Mouse (Mus musculus) v-Abl transformed pro-B cells (cell line): Measurements from ENCODE around the gene Ppan.

ENCODE experiments used
- in situ Hi-C, 2 experiments: fragments of 400-800 bp; cut with MboI; formaldehyde crosslinking; loops; one replicate each; pipeline ENCODE4 v1.15.1; 2025; ENCODE audit not compliant: unreplicated experiment in 2 of 2

Ppan gene

DNA sequence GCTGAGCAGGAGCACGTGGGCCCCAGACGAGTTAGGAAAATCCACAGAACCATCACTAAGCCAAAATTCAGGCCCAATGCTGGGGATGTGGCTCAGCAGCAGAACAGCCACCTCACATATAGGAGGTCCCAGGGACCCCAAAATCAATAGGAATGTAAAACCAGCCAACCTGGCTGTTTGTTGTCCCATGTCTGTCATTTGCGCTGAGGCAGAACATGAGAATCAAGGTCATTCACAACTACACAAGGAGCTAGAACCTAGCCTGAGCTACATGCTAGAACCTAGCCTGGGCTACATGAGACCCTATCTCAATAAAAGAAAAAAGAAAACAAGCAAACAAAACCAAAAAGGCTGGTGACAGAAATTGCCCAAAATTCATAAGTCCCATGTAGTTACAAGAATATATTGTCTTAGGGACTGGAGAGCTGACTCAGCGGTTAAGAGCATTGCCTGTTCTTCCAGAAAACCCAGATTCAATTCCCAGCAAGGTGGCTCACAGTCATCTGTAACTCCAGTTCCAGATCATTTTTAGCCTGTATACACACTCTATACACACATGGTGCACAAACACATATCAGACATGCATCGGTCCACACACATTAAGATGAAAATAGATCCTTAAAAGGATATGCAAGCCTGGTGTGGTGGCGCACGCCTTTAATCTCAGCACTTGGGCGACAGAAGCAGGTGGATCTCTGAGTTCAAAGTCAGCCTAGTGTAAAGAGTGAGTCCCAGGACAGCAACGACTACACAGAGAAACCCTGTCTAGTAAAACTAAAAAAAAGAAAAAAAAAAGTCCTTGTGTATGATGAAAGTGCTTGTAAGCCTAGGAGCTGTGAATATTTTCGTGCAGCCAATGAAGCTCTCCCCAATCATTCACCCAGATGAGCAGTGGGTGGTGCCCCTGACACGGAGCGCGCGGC, 10.6 kb upstream of the Ppan start:
- in situ Hi-C loops: loop anchor here (25.0 kb wide), 1 partner anchor 1560 kb away; no protein-coding TSS in a partner anchor

DNA sequence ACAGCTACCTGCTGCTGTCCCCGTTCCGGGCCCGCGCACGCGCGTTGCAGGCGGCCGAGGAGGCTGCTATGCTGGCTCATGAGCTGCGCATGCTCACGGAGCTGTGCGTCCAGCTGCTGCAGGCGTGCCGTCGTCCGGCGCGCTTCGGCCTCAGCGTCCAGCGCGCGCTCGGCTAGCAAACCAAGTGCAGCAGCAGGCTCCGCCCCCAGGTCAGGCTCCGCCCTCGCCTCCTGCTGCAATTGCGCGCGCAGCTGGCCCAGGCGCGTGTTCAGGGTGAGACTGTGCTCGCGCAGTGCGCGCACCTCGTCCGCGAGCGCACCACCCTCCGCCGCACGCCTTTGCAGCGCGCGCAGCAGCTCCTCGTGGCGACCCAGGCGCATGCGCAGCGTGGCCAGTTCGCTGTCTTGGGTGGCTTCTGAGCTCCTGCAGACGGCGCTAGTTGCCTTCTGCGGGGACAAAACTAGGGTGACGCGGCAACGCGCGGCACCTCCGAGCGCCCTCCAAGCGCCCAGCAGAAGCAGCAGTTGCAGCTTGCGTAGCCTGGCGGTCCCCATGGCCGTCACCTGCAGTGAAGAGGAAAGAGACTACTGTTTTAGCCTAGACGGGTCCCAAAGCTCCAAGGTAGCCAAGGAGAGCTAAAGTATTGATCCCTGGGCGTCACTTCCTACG, 9.8 kb upstream of the Ppan start:
- in situ Hi-C loops: loop anchor here (25.0 kb wide), 1 partner anchor 1559 kb away; no protein-coding TSS in a partner anchor

- in situ Hi-C loops: loop anchor here (25.0 kb wide), 1 partner anchor 1559 kb away; no protein-coding TSS in a partner anchor
Measured at GRCm38 (mm10) chr9:20878710-20879065, 9.3 kb upstream of the Ppan start.

DNA sequence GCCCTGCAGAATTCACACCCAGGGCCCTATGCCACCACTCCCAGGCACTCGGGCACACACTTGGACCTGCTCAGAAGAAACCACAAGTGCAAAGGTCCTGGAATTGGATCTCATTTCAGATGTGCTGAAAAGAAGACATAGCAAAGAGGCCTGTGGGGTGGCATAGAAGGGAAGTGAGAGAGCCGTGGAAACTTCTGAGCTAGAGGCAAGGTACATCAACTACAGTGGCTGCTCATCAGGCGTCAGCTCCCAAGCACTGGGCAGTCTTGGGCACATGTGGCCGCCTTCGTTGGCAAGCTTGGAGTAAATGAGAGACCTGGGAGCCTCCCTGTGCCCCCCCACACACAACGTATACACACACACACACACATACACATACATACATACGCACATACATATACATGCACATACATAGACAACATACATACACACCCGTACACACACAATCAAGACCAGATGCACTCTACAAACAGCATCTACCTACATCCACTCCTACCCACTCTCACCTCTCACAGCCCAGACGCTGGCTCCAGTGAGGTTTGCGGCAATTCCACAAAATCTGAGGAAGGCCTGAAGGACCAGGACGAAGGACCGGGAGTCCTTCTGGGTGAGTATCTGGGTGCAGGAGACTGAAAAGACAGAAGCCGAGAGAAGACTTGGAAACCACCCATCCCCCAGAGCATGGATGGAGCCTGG, 8.7 kb upstream of the Ppan start, which contains the start of gene Angptl6:
Angptl6 (minus strand) TSS at position 631 of the 696 bp plus-strand sequence.
- in situ Hi-C loops: loop anchor here (25.0 kb wide), 1 partner anchor 1558 kb away; no protein-coding TSS in a partner anchor

GRCm38 (mm10) chr9:20886563-20886962, 1.4 kb upstream of the Ppan start:
- in situ Hi-C loops: loop anchor here (10.0 to 25.0 kb wide), 2 partner anchors 252 to 1551 kb away; no protein-coding TSS in a partner anchor

GRCm38 (mm10) chr9:20887191-20887590, 784 bp upstream of the Ppan start:
- in situ Hi-C loops: loop anchor here (10.0 to 25.0 kb wide), 2 partner anchors 252 to 1550 kb away; no protein-coding TSS in a partner anchor

- in situ Hi-C loops: loop anchor here (10.0 to 25.0 kb wide), 2 partner anchors 254 to 1549 kb away; no protein-coding TSS in a partner anchor
Measured at GRCm38 (mm10) chr9:20888386-20888765, 401 bp downstream of the Ppan start.

DNA sequence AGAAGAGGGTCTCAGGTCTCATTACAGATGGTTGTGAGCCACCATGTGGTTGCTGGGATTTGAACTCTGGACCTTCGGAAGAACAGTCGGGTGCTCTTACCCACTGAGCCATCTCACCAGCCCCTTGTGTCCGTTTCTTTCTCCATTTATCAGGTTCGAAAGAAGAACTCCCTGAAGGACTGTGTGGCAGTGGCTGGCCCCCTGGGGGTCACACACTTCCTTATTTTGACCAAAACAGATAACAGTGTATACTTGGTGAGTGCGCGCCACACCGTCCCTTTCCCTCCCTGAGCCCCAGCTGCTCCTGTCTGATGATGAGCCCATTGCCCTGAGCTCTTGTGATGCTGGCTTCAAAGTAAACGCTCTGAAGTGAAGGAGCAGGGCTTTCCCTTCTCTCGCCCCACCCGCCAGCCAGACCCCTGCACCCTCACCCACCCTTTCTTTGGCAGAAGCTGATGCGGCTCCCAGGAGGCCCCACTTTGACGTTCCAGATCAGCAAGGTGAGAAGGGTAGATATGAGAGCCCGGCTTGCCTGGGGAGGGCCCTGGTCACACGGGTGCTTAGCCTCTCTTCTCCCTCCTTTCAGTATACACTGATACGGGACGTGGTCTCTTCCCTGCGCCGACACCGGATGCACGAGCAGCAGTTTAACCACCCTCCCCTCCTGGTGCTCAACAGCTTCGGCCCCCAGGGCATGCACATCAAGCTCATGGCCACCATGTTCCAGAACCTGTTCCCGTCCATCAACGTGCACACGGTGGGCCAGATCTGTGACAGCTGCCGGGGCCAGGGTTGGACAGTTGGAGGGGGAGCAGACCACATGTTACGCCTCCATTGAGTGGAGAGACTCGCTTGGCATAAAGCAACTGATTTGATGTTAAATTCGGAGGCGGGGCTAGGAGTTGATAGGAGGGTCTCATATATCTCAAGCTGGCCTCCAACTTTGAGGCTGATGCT, 1.5 kb downstream of the Ppan start:
- in situ Hi-C loops: loop anchor here (10.0 to 25.0 kb wide), 2 partner anchors 255 to 1548 kb away; no protein-coding TSS in a partner anchor

DNA sequence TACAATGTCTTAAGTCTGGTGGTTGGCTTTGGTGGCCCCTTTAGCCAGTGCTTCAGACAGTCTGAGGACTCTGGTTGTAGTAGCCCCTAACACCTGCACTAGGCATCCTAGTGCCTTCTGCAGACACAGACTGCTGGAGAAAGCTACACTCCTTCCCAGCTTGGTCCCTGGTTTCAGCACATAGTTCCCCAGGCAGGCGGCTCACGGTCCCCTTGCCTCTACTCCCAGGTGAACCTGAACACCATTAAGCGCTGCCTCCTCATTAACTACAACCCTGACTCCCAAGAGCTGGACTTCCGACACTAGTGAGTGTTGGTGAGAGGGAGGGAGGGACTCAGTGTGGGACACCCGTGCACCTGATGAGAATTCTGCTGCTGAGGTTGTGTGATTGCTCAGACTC, 2.4 kb downstream of the Ppan start:
- in situ Hi-C loops: loop anchor here (25.0 kb wide), 1 partner anchor 1547 kb away; no protein-coding TSS in a partner anchor

DNA sequence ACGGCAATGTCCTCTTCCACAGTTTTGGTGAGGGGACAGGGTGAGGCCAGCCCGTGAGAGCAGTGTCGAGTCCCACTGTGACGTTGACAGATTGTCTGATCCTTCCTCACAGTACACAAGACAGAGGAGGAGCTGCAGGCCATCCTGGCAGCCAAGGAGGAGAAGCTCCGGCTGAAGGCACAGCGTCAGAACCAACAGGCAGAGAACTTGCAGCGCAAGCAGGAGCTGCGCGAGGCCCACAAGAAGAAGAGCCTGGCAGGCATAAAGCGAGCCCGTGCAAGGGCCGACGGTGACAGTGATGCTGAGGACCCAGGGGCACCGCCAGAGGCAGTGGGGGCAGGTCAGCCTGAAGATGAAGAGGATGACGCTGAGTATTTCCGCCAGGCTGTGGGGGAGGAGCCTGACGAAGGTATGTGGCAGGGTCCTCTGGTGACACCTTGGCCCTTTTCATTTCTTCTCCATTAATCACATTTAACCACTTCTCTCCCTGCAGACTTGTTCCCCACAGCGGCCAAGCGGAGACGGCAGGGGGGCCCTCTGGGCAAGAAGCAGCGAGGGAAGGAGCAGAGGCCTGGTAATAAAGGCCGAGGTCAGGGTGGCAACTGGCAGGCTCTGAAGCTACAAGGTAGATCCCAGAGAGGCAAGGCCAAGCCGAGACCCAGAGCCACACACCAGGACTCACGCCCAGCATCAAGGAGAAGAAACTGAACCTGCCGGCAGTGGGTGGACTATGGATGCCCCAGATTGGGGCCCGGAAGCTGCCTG, 3.5 kb downstream of the Ppan start:
- in situ Hi-C loops: loop anchor here (25.0 kb wide), 1 partner anchor 1546 kb away; no protein-coding TSS in a partner anchor

- in situ Hi-C loops: loop anchor here (25.0 kb wide), 1 partner anchor 1545 kb away; no protein-coding TSS in a partner anchor
Measured at GRCm38 (mm10) chr9:20892104-20892653, 4.2 kb downstream of the Ppan start.

GRCm38 (mm10) chr9:20893069-20893468, 5.1 kb downstream of the Ppan start:
- in situ Hi-C loops: loop anchor here (25.0 kb wide), 1 partner anchor 1544 kb away; no protein-coding TSS in a partner anchor

DNA sequence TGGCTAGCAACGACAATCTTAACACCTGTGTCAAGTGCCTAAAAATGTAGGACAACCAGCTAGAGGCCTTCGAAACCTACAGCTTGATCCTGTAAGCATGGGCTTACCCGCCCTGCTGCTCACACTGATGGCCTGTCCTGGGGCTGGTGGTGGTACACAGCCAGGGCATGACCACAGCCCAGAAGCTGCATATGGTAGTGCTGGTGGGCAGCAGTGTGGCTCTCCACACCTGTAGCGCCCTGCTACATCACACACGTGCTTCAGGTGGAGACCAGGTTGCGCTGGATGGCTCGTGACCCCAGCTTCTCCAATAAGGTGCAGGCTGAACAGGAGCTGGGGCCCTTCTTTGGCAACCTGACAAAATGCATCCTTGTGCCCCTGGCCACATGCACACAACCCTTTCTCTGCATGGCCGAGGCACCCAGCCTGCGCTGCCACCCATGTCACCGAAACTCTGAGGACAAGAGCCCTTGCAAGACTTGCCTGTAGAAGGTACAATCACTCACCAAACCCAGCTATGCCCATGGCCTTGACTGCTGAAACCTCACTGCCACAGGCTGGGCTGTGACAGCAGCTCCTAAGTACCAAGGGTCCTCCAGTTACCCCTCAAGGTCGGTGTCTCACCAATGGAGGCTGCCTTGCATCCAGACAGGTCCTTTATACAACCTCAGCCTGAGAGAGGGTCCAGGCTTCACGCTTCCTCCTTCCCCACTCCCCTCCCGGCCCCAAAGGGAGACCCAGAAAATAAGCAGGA, 5.8 kb downstream of the Ppan start:
- in situ Hi-C loops: loop anchor here (25.0 kb wide), 1 partner anchor 1544 kb away; no protein-coding TSS in a partner anchor

DNA sequence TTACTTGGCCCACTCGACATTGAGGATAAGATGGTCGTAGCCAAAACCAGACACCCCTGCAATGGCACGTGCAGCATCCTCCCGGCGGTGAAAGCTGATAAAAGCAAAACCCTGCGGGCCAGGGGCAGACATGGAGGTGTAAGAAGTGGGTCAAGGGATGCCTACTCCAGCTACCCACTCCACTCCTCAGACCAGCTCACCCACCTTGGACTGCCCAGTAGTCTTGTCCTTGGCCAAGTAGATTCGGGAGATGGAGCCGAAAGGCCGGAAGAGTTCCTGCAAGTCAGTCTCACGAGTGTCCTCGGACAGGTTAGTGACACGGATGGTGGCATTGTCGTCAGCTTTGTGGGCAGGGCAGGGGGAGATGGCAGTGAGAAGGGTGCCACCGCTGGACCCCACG, 6.7 kb downstream of the Ppan start:
- in situ Hi-C loops: loop anchor here (25.0 kb wide), 1 partner anchor 1543 kb away; no protein-coding TSS in a partner anchor

GRCm38 (mm10) chr9:20895382-20895781, 7.4 kb downstream of the Ppan start:
- in situ Hi-C loops: loop anchor here (25.0 kb wide), 1 partner anchor 1542 kb away; no protein-coding TSS in a partner anchor

DNA sequence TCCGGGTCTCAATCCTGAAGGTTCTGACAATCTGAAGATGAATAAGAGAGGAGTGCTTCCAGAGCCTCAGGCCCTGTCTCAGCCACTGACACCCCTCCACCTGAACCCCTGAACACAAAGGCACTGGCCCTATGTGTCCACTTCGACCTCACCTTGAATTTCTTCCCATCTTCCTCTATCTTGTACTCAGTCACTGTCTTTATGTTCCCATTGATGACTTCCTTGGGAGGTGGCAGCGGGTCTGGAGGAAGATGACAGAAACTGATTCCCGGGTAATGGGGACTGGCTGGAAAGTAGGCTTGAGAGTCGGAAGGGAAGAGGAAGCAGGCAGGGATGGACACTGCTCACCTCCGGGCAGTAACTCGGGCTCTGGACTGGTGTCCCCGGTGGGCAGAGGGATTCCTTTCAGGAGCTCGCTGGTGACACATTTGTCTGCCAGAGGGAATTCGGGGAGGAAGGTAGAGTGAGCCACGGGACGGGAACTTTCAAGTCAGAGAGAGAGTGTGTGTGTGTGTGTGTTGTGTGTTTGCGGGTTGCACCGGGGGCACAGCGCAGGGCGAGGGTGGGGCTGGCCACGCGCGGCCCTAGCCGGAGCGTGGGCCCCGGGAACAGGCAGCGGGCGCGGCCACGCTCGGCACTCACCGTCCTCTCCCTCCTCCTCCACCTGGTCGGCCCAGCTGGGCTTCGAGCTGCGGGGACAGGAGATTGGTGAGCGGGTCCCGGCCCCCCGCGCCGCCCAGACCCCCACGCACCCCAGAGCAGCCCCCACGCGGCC, 9.9 kb downstream of the Ppan start:
- in situ Hi-C loops: loop anchor here (25.0 kb wide), 1 partner anchor 1539 kb away; no protein-coding TSS in a partner anchor
